Mouse (Mus musculus): ENCODE results near the gene Hoxa4.

Hoxa4 gene

GRCm38 (mm10) chr6:52202362-52203120 lies 11.0 kb upstream of the Hoxa4 start:
- ChIA-PET CTCF (interaction anchor here (0.5 to 1.9 kb wide), 9 partner anchors 8 to 610 kb away, joined by 3 to 9 read pairs (median 3); partner anchors contain the start of genes Hoxa7 (in 2 of the 4) and Hoxa10 (in 1 of the 4)), POLR2A (interaction anchor here (0.6 to 4.2 kb wide), 15 partner anchors 9 to 996 kb away, joined by 3 to 29 read pairs (median 4); partner anchors contain the start of genes Hoxa4 (in 2 of the 4), 5730596B20Rik (in 1 of the 4) and Hoxa1 (in 1 of the 4))

GRCm38 (mm10) chr6:52201269-52201668 lies 9.7 kb upstream of the Hoxa4 start:
- POLR2A ChIA-PET = interaction anchor here in 2 of 4 experiments (0.8 to 1.9 kb wide), 8 partner anchors 9 to 48 kb away, joined by 3 to 8 read pairs (median 5); partner anchors contain the start of genes Hoxa4 (in 2 of the 2) and Hoxa1 (in 1 of the 2)
- CTCF ChIA-PET = interaction anchor here in 1 of 4 experiments (0.6 to 0.8 kb wide), 2 partner anchors 8 to 17 kb away, joined by 3 to 7 read pairs; no protein-coding TSS in a partner anchor

- ChIA-PET CTCF (no interaction called here), POLR2A (interaction anchor here in 2 of 4 experiments (0.8 to 1.9 kb wide), 5 partner anchors 9 to 47 kb away, joined by 3 to 8 read pairs (median 5); partner anchors contain the start of genes Hoxa1 (in 1 of the 2) and Hoxa4 (in 1 of the 2))
Observed at GRCm38 (mm10) chr6:52200751-52201250, 9.2 kb upstream of the Hoxa4 start.

GRCm38 (mm10) chr6:52200073-52200750 lies 8.7 kb upstream of the Hoxa4 start:
- POLR2A ChIA-PET = interaction anchor here in 1 of 4 experiments (0.6 to 1.9 kb wide), 3 partner anchors 8 to 38 kb away, joined by 3 to 8 read pairs (median 3); partner anchors contain the start of gene Hoxa4
- CTCF ChIA-PET = interaction anchor here in 1 of 4 experiments (0.6 kb wide), 1 partner anchor 45 kb away, joined by 4 read pairs; no protein-coding TSS in a partner anchor

GRCm38 (mm10) chr6:52197271-52197670 lies 5.7 kb upstream of the Hoxa4 start:
- POLR2A ChIA-PET = interaction anchor here in 3 of 4 experiments (0.5 to 1.3 kb wide), 4 partner anchors 13 to 82 kb away, joined by 3 to 4 read pairs (median 3); no protein-coding TSS in a partner anchor
- CTCF ChIA-PET = interaction anchor here in 2 of 4 experiments (0.8 to 1.8 kb wide), 5 partner anchors 14 to 152 kb away, joined by 3 to 5 read pairs (median 3); partner anchors contain the start of gene Hoxa10 (in 1 of the 2)

- CTCF ChIA-PET = interaction anchor here in 2 of 4 experiments (0.8 to 1.8 kb wide), 4 partner anchors 15 to 151 kb away, joined by 3 to 5 read pairs (median 3); partner anchors contain the start of gene Hoxa10 (in 1 of the 2)
- POLR2A ChIA-PET = interaction anchor here in 3 of 4 experiments (0.5 to 1.3 kb wide), 4 partner anchors 12 to 82 kb away, joined by 3 to 4 read pairs (median 3); no protein-coding TSS in a partner anchor
Observed at GRCm38 (mm10) chr6:52196811-52197210, 5.3 kb upstream of the Hoxa4 start.

- POLR2A ChIA-PET = interaction anchor here in 1 of 4 experiments (1.4 kb wide), 1 partner anchor 11 kb away, joined by 3 read pairs; no protein-coding TSS in a partner anchor
- CTCF ChIA-PET = interaction anchor here in 1 of 4 experiments (1.3 to 1.4 kb wide), 2 partner anchors 9 to 17 kb away, joined by 3 to 4 read pairs; partner anchors contain the start of gene Hoxa5
Observed at GRCm38 (mm10) chr6:52194690-52195089, 3.1 kb upstream of the Hoxa4 start.

GRCm38 (mm10) chr6:52191860-52192550 lies 452 bp upstream of the Hoxa4 start:
- POLR2A ChIA-PET = interaction anchor here in 3 of 4 experiments (0.5 to 3.4 kb wide), 12 partner anchors 8 to 186 kb away, joined by 3 to 17 read pairs (median 3); partner anchors contain the start of genes 5730596B20Rik (in 1 of the 3), Hoxa1 (in 1 of the 3) and Skap2 (in 1 of the 3)
- CTCF ChIA-PET = interaction anchor here in 2 of 4 experiments (0.6 to 1.5 kb wide), 3 partner anchors 12 to 315 kb away, joined by 3 to 5 read pairs (median 3); partner anchors contain the start of gene Hoxa5 (in 1 of the 2)

- CTCF ChIA-PET = interaction anchor here in 1 of 4 experiments (1.4 kb wide), 1 partner anchor 21 kb away, joined by 3 read pairs; no protein-coding TSS in a partner anchor
- POLR2A ChIA-PET = interaction anchor here in 1 of 4 experiments (1.3 to 3.4 kb wide), 2 partner anchors 11 to 12 kb away, joined by 5 to 17 read pairs; partner anchors contain the start of gene 5730596B20Rik
Observed at GRCm38 (mm10) chr6:52190410-52190809, 1.1 kb downstream of the Hoxa4 start.

- ChIA-PET CTCF (interaction anchor here in 2 of 4 experiments (0.5 to 1.4 kb wide), 2 partner anchors 22 to 541 kb away, joined by 3 read pairs; no protein-coding TSS in a partner anchor), POLR2A (interaction anchor here in 1 of 4 experiments (1.1 to 3.4 kb wide), 3 partner anchors 8 to 12 kb away, joined by 3 to 17 read pairs (median 5); partner anchors contain the start of gene 5730596B20Rik)
Observed at GRCm38 (mm10) chr6:52189909-52190308, 1.6 kb downstream of the Hoxa4 start.

GRCm38 (mm10) chr6:52189172-52189591 lies 2.4 kb downstream of the Hoxa4 start:
- ChIA-PET POLR2A (interaction anchor here in 1 of 4 experiments (0.8 to 1.1 kb wide), 3 partner anchors 9 to 798 kb away, joined by 3 to 4 read pairs (median 3); no protein-coding TSS in a partner anchor), CTCF (interaction anchor here in 2 of 4 experiments (0.5 to 1.4 kb wide), 2 partner anchors 23 to 540 kb away, joined by 3 read pairs; no protein-coding TSS in a partner anchor)

GRCm38 (mm10) chr6:52186500-52186899 lies 5.1 kb downstream of the Hoxa4 start:
- POLR2A ChIA-PET = no interaction called here
- CTCF ChIA-PET = no interaction called here

- POLR2A ChIA-PET = no interaction called here
- CTCF ChIA-PET = interaction anchor here in 1 of 4 experiments (0.7 kb wide), 1 partner anchor 137 kb away, joined by 3 read pairs; no protein-coding TSS in a partner anchor
Observed at GRCm38 (mm10) chr6:52185834-52186233, 5.7 kb downstream of the Hoxa4 start.

GRCm38 (mm10) chr6:52185222-52185621 lies 6.3 kb downstream of the Hoxa4 start:
- ChIA-PET POLR2A (interaction anchor here in 2 of 4 experiments (0.8 to 3.1 kb wide), 3 partner anchors 11 to 833 kb away, joined by 4 to 18 read pairs (median 4); no protein-coding TSS in a partner anchor), CTCF (interaction anchor here in 1 of 4 experiments (0.7 kb wide), 1 partner anchor 137 kb away, joined by 3 read pairs; no protein-coding TSS in a partner anchor)

GRCm38 (mm10) chr6:52184668-52185067 lies 6.9 kb downstream of the Hoxa4 start:
- ChIA-PET POLR2A (interaction anchor here in 2 of 4 experiments (0.8 to 3.1 kb wide), 3 partner anchors 11 to 833 kb away, joined by 4 to 18 read pairs (median 4); no protein-coding TSS in a partner anchor), CTCF (interaction anchor here in 1 of 4 experiments (0.5 kb wide), 1 partner anchor 17 kb away, joined by 3 read pairs; no protein-coding TSS in a partner anchor)

GRCm38 (mm10) chr6:52183311-52184080 lies 8.1 kb downstream of the Hoxa4 start:
- POLR2A ChIA-PET = interaction anchor here in 1 of 4 experiments (0.6 to 3.1 kb wide), 4 partner anchors 9 to 26 kb away, joined by 3 to 18 read pairs (median 4); no protein-coding TSS in a partner anchor

More at GRCm38 (mm10) chr6:52183311-52184080, 8.1 kb downstream of the Hoxa4 start:
- CTCF ChIA-PET = interaction anchor here in 3 of 4 experiments (0.6 to 1.1 kb wide), 3 partner anchors 57 to 674 kb away, joined by 3 read pairs; partner anchors contain the start of gene Hoxa10 (in 1 of the 3)
